Mouse (Mus musculus) cerebellum, postnatal 4 days (tissue): ENCODE measurements around the gene Ssu72.

ENCODE experiments used
- DNase-seq, 2 experiments: peaks; one replicate each; pipeline ENCODE4 v3.0.0; 2022; ENCODE audit warnings: low spot score in 2 of 2, mixed read lengths in 1 of 2

Gene Ssu72

GRCm38 (mm10) chr4:155780895-155781294 lies 76.3 kb downstream of the Ssu72 start:
- DNase-seq = no peak
